ENCODE assay signal across 15 mouse cellular contexts in the genomic region with DNA sequence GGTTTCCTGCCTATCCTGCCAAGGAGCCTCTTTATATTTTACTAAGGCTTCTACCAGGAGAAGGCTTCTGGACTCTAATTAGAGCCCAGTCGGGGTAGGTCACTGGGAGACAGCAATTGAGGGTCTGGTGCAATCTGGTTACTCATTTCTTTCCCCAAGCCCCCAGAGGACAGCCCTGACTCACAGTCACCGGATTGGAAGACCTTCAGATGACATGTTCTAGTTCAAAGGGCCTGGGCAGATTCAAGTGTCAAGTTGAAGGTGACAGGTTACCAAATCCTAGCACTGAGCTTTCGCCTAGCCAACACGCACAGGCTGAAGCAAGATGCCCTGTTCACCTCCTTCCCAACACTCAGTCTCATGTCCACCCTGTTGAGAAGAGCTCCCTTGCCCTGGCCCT.
"Had no signal": no experiment of that assay in that cellular context is flagged by ENCODE, and none has a peak within 500 bp of the region (broad histone marks: within the 10 kb centered on the region; RNA-seq: fewer than 3 reads in every experiment).

No protein-coding gene starts in this region.

- ATAC-seq: midbrain, embryonic 16.5 days had no signal

- H3K9me3 ChIP-seq: limb, embryonic 13.5 days; midbrain, embryonic 10.5 days; neural tube, embryonic 13.5 days had no signal

- H3K4me3 ChIP-seq: limb, embryonic 13.5 days; midbrain, embryonic 10.5 days; neural tube, embryonic 13.5 days had no signal

- H3K4me2 ChIP-seq: limb, embryonic 13.5 days; neural tube, embryonic 13.5 days had no signal

- H3K36me3 ChIP-seq: limb, embryonic 13.5 days; midbrain, embryonic 10.5 days; neural tube, embryonic 13.5 days had no signal

- H3K27me3 ChIP-seq: limb, embryonic 13.5 days; neural tube, embryonic 13.5 days had no signal

- DNase-seq: kidney, adult 9 months; kidney, postnatal 36 days; layer of hippocampus, adult 9-11 months; lung, postnatal 4 days; retina, postnatal 1 day; right cerebral cortex, postnatal 4 days; spleen, adult 18-20 months; thymus, adult 18-20 months; thymus, postnatal 25 days had no signal

- H3K27ac ChIP-seq: kidney, postnatal 0 days; limb, embryonic 13.5 days; liver, embryonic 14.5 days; midbrain, embryonic 10.5 days; neural tube, embryonic 13.5 days had no signal

- H3K9ac ChIP-seq: limb, embryonic 13.5 days; liver, embryonic 14.5 days; neural tube, embryonic 13.5 days had no signal
